Mouse (Mus musculus) bone marrow macrophage, adult 2 months (primary cell): Measurements from ENCODE around the gene Abhd12.

Source experiments
- CTCF ChIP-seq: IDR thresholded peaks from 2 replicates; pipeline ENCODE4 v1.5.1; 2012; ENCODE audit warnings: low read depth, mild to moderate bottlenecking, low read length, moderate library complexity
- POLR2A ChIP-seq: IDR thresholded peaks from 2 replicates; pipeline ENCODE4 v1.6.1; 2012; ENCODE audit warnings: mild to moderate bottlenecking, low read depth, low read length, borderline replicate concordance

GRCm38 (mm10) chr2:150920543-150920942 lies 16.0 kb upstream of the Abhd12 start:
- TF ChIP-seq CTCF (no peak), POLR2A (no peak)
